Mouse (Mus musculus): ENCODE results near the gene Slc29a2.
"Not testable (repeated sequence)": the region's sequence is repeated elsewhere in the genome, so short reads cannot be mapped to it uniquely, and the experiment has no call there.

- not testable (repeated sequence) for TF ChIP-seq FLI1 (IDR thresholded peaks at IDR 0.05; ENCODE audit: low read length); GATA1 (IDR thresholded peaks at IDR 0.05; ENCODE audit: borderline replicate concordance, low read length)
Measured at GRCm38 (mm10) chr19:5003644-5004043, 20.0 kb upstream of the Slc29a2 start.
